16 mouse cellular contexts compared by ENCODE assay signal in the genomic region with DNA sequence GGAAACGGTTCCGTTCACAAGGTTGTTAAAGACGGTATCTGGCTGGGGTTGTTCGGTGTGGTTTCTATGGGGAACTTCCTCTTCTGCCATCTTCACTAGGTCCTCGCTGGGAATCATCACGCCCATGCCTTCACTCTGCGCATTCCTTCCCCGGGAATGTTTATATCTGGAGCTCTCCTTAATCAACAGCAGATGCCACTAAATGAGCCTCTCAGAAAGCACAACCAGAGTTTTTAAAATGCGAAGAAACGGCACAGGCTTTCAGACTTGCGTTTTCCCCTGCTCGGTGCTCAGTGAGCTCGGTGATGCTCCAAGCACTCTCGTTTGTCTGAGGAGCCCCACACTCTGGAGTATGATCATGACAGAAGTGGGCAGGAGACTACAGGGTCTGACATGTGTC.
DNase-seq lines count a peak whose midpoint lies in the region; ATAC-seq lines count a peak whose summit lies in the region.
"Had no signal": no experiment of that assay in that cellular context is flagged by ENCODE, and none has a peak within 500 bp of the region (broad histone marks: within the 10 kb centered on the region; RNA-seq: fewer than 3 reads in every experiment).

No protein-coding gene starts in this region.

- 69% methylated on average over 14 of the region's 14 CpGs for WGBS in hindbrain, embryonic 10.5 days
- WGBS in hindbrain, embryonic 14.5 days, result 84% methylated on average over 14 of the region's 14 CpGs
- 50% methylated on average over 14 of the region's 14 CpGs for WGBS in embryonic facial prominence, embryonic 10.5 days
- 20% methylated on average over 14 of the region's 14 CpGs for WGBS in limb, embryonic 12.5 days
- 84% methylated on average over 14 of the region's 14 CpGs for WGBS in forebrain, embryonic 14.5 days

- no peak overlapping the region for H3K4me3 ChIP-seq in hindbrain, embryonic 10.5 days
- H3K4me3 ChIP-seq in hindbrain, embryonic 14.5 days (replicated peaks; ENCODE audit: low read length), result no peak overlapping the region
- H3K4me3 ChIP-seq in embryonic facial prominence, embryonic 10.5 days, result peak overlapping the region; percentile 17; the same call in 1 of the 2 replicates
- H3K4me3 ChIP-seq in limb, embryonic 12.5 days (replicated peaks), result no peak overlapping the region
- no peak overlapping the region for H3K4me3 ChIP-seq in forebrain, embryonic 14.5 days (ENCODE audit: low read depth, low read length)
- H3K4me3 ChIP-seq: midbrain, embryonic 12.5 days had no signal

- peak; percentile 18 for DNase-seq in hindbrain, embryonic 10.5 days (ENCODE audit: low spot score)
- DNase-seq in hindbrain, embryonic 14.5 days (ENCODE audit: low spot score), result no peak
- DNase-seq in 3T3-L1 (ENCODE audit: low read depth, low spot score), result peak; percentile 55
- DNase-seq in embryonic facial prominence, embryonic 10.5 days (ENCODE audit: low spot score), result peak; percentile 51
- no peak for DNase-seq in forebrain, embryonic 14.5 days (ENCODE audit: low spot score)
- no peak for DNase-seq in neural tube, embryonic 10.5 days (ENCODE audit: extremely low spot score, low spot score)
- DNase-seq: cerebellum, adult 18-20 months; gastrocnemius, postnatal 14 days; heart, postnatal 14 days; kidney, adult 8-10 months; right cerebral cortex, postnatal 25 days; thymus, adult 2 months had no signal

- H3K9ac ChIP-seq in hindbrain, embryonic 14.5 days, result no peak overlapping the region
- no peak overlapping the region for H3K9ac ChIP-seq in limb, embryonic 12.5 days (replicated peaks)
- no peak overlapping the region for H3K9ac ChIP-seq in forebrain, embryonic 14.5 days (ENCODE audit: low read length)
- H3K9ac ChIP-seq: liver, embryonic 14.5 days; midbrain, embryonic 12.5 days had no signal

- peaks cover 19% of the 10 kb centered on the region for H3K4me1 ChIP-seq in hindbrain, embryonic 10.5 days (replicated peaks)
- peaks cover 4% of the 10 kb centered on the region; the same call in 1 of the 2 replicates for H3K4me1 ChIP-seq in hindbrain, embryonic 14.5 days (replicated peaks; ENCODE audit: control insufficient read depth, insufficient read depth, low read length)
- H3K4me1 ChIP-seq in embryonic facial prominence, embryonic 10.5 days, result peaks cover 30% of the 10 kb centered on the region
- H3K4me1 ChIP-seq in limb, embryonic 12.5 days (replicated peaks), result peaks cover 30% of the 10 kb centered on the region
- H3K4me1 ChIP-seq in forebrain, embryonic 14.5 days (ENCODE audit: control insufficient read depth, insufficient read depth, low read length), result peaks cover 3% of the 10 kb centered on the region; the same call in 1 of the 2 replicates

- H3K27ac ChIP-seq in hindbrain, embryonic 10.5 days, result peak overlapping the region; percentile 75
- H3K27ac ChIP-seq in hindbrain, embryonic 14.5 days, result no peak overlapping the region
- peak overlapping the region; percentile 79 for H3K27ac ChIP-seq in embryonic facial prominence, embryonic 10.5 days (replicated peaks)
- H3K27ac ChIP-seq in limb, embryonic 12.5 days, result peak overlapping the region; percentile 82
- H3K27ac ChIP-seq in forebrain, embryonic 14.5 days (ENCODE audit: low read depth, low read length), result no peak overlapping the region
- H3K27ac ChIP-seq: liver, embryonic 14.5 days; midbrain, embryonic 12.5 days had no signal

- no peaks in the 10 kb centered on the region for H3K27me3 ChIP-seq in hindbrain, embryonic 10.5 days (ENCODE audit: insufficient read depth, poor library complexity, severe bottlenecking)
- H3K27me3 ChIP-seq in hindbrain, embryonic 14.5 days (ENCODE audit: control insufficient read depth, insufficient read depth, low read length), result no peaks in the 10 kb centered on the region
- H3K27me3 ChIP-seq in embryonic facial prominence, embryonic 10.5 days (replicated peaks; ENCODE audit: low read depth, poor library complexity, severe bottlenecking), result no peaks in the 10 kb centered on the region
- no peaks in the 10 kb centered on the region; the same call in 1 of the 2 replicates for H3K27me3 ChIP-seq in limb, embryonic 12.5 days
- no peaks in the 10 kb centered on the region for H3K27me3 ChIP-seq in forebrain, embryonic 14.5 days (replicated peaks; ENCODE audit: control insufficient read depth, insufficient read depth, low read length)
- H3K27me3 ChIP-seq: CH12.LX; midbrain, embryonic 12.5 days had no signal

- no peaks in the 10 kb centered on the region for H3K36me3 ChIP-seq in hindbrain, embryonic 10.5 days
- H3K36me3 ChIP-seq in hindbrain, embryonic 14.5 days (replicated peaks; ENCODE audit: control insufficient read depth, insufficient read depth), result no peaks in the 10 kb centered on the region
- no peaks in the 10 kb centered on the region for H3K36me3 ChIP-seq in embryonic facial prominence, embryonic 10.5 days (replicated peaks)
- no peaks in the 10 kb centered on the region for H3K36me3 ChIP-seq in limb, embryonic 12.5 days
- no peaks in the 10 kb centered on the region for H3K36me3 ChIP-seq in forebrain, embryonic 14.5 days (ENCODE audit: control insufficient read depth, insufficient read depth, low read length)
- H3K36me3 ChIP-seq: midbrain, embryonic 12.5 days had no signal

- no peak for ATAC-seq in hindbrain, embryonic 14.5 days (ENCODE audit: low FRiP score)
- no peak for ATAC-seq in limb, embryonic 12.5 days (ENCODE audit: insufficient number of reproducible peaks, insufficient read depth, low FRiP score, low TSS enrichment, low read depth)
- ATAC-seq in forebrain, embryonic 14.5 days, result no peak

- H3K4me2 ChIP-seq in hindbrain, embryonic 14.5 days (replicated peaks), result no peak overlapping the region
- peak overlapping the region; percentile 40 for H3K4me2 ChIP-seq in limb, embryonic 12.5 days
- no peak overlapping the region for H3K4me2 ChIP-seq in forebrain, embryonic 14.5 days (ENCODE audit: low read length)
- H3K4me2 ChIP-seq: midbrain, embryonic 12.5 days had no signal

- no peaks in the 10 kb centered on the region for H3K9me3 ChIP-seq in hindbrain, embryonic 10.5 days
- no peaks in the 10 kb centered on the region for H3K9me3 ChIP-seq in hindbrain, embryonic 14.5 days (ENCODE audit: control insufficient read depth, low read length)
- no peaks in the 10 kb centered on the region for H3K9me3 ChIP-seq in embryonic facial prominence, embryonic 10.5 days
- H3K9me3 ChIP-seq in limb, embryonic 12.5 days, result no peaks in the 10 kb centered on the region
- H3K9me3 ChIP-seq in forebrain, embryonic 14.5 days (replicated peaks; ENCODE audit: control insufficient read depth, low read length), result no peaks in the 10 kb centered on the region
- H3K9me3 ChIP-seq: midbrain, embryonic 12.5 days had no signal

Comparison
In these comparisons a context has a peak if more than half of its experiments do, and no peak if none do; other contexts are left out.
1. DNase-seq: peak in hindbrain, embryonic 10.5 days (single experiment), 3T3-L1 (single experiment) and embryonic facial prominence, embryonic 10.5 days (single experiment); none in hindbrain, embryonic 14.5 days (single experiment), forebrain, embryonic 14.5 days (single experiment) and neural tube, embryonic 10.5 days (single experiment).
2. H3K27ac ChIP-seq: peak in hindbrain, embryonic 10.5 days (single experiment), embryonic facial prominence, embryonic 10.5 days (single experiment) and limb, embryonic 12.5 days (single experiment); none in hindbrain, embryonic 14.5 days (single experiment) and forebrain, embryonic 14.5 days (single experiment).